Mouse (Mus musculus) natural killer cell, adult 2 months (primary cell): ENCODE data around the gene Gpatch4.
A peak's percentile ranks its signal among the peaks of the same experiment; 100 is the strongest.

ENCODE experiments used
- DNase-seq, 2 experiments: peaks; one replicate each; pipeline ENCODE4 v3.0.0; 2022; ENCODE audit warnings: low spot score in 2 of 2

The Gpatch4 gene

GRCm38 (mm10) chr3:88030608-88031395 is 12.1 kb upstream of the Gpatch4 start:
- DNase-seq: no peak

GRCm38 (mm10) chr3:88033506-88033905 is 9.4 kb upstream of the Gpatch4 start:
- DNase-seq: no peak

- DNase-seq: no peak
Measured at GRCm38 (mm10) chr3:88035561-88036293, 7.2 kb upstream of the Gpatch4 start.

- DNase-seq: no peak
Measured at GRCm38 (mm10) chr3:88049532-88049931, 6.6 kb downstream of the Gpatch4 start.

GRCm38 (mm10) chr3:88057030-88057429 is 14.1 kb downstream of the Gpatch4 start:
- DNase-seq: no peak

- peak; percentile 80 to 83 for DNase-seq
Measured at GRCm38 (mm10) chr3:88057902-88058696, 15.2 kb downstream of the Gpatch4 start, which contains the start of gene Naxe. TSS of gene Naxe (minus strand) at chr3:88058495.

GRCm38 (mm10) chr3:88068386-88068785 is 25.5 kb downstream of the Gpatch4 start:
- no peak for DNase-seq

GRCm38 (mm10) chr3:88071783-88072182 is 28.9 kb downstream of the Gpatch4 start:
- DNase-seq: peak; percentile 71 to 82

- no peak for DNase-seq
Measured at GRCm38 (mm10) chr3:88073631-88074030, 30.7 kb downstream of the Gpatch4 start.

GRCm38 (mm10) chr3:88074351-88074750 is 31.4 kb downstream of the Gpatch4 start:
- no peak for DNase-seq

- DNase-seq: no peak
Measured at GRCm38 (mm10) chr3:88074766-88075165, 31.9 kb downstream of the Gpatch4 start.

- DNase-seq: no peak
Measured at GRCm38 (mm10) chr3:88077441-88077840, 34.5 kb downstream of the Gpatch4 start.

- no peak for DNase-seq
Measured at GRCm38 (mm10) chr3:88078204-88078603, 35.3 kb downstream of the Gpatch4 start, which contains the start of gene Ttc24. TSS of gene Ttc24 (minus strand) at chr3:88078304.

- DNase-seq: peak; percentile 46 to 70
Measured at GRCm38 (mm10) chr3:88081345-88082223, 38.7 kb downstream of the Gpatch4 start, which contains the start of gene Iqgap3. TSS of gene Iqgap3 (plus strand) at chr3:88081971.

- DNase-seq: no peak
Measured at GRCm38 (mm10) chr3:88082224-88082618, 39.3 kb downstream of the Gpatch4 start.

GRCm38 (mm10) chr3:88082663-88083062 is 39.8 kb downstream of the Gpatch4 start:
- peak in 1 of 2 experiments; percentile 18 for DNase-seq

- DNase-seq: no peak
Measured at GRCm38 (mm10) chr3:88084001-88084400, 41.1 kb downstream of the Gpatch4 start.

- DNase-seq: no peak
Measured at GRCm38 (mm10) chr3:88085459-88085858, 42.6 kb downstream of the Gpatch4 start.

- DNase-seq: peak; percentile 27 to 46
Measured at GRCm38 (mm10) chr3:88087688-88088087, 44.8 kb downstream of the Gpatch4 start.

GRCm38 (mm10) chr3:88090106-88090505 is 47.2 kb downstream of the Gpatch4 start:
- no peak for DNase-seq

- no peak for DNase-seq
Measured at GRCm38 (mm10) chr3:88090616-88091015, 47.7 kb downstream of the Gpatch4 start.
